Mouse (Mus musculus) spleen, adult 18-20 months (tissue): ENCODE data around the gene Slc6a17.

Experiments
- DNase-seq, 2 experiments: peaks; one replicate each; pipeline ENCODE4 v3.0.0; 2022; ENCODE audit warnings: mixed read lengths in 2 of 2

The Slc6a17 gene

GRCm38 (mm10) chr3:107520931-107521330, 3.1 kb upstream of the Slc6a17 start:
- no peak for DNase-seq

- DNase-seq: no peak
Observed at GRCm38 (mm10) chr3:107516776-107517630, 815 bp downstream of the Slc6a17 start.

GRCm38 (mm10) chr3:107515989-107516388, 1.8 kb downstream of the Slc6a17 start:
- no peak for DNase-seq

GRCm38 (mm10) chr3:107511416-107511815, 6.4 kb downstream of the Slc6a17 start:
- DNase-seq: no peak

GRCm38 (mm10) chr3:107508696-107509095, 9.1 kb downstream of the Slc6a17 start:
- DNase-seq: no peak

- no peak for DNase-seq
Observed at GRCm38 (mm10) chr3:107507966-107508365, 9.9 kb downstream of the Slc6a17 start.

- no peak for DNase-seq
Observed at GRCm38 (mm10) chr3:107506531-107506930, 11.3 kb downstream of the Slc6a17 start.

- no peak for DNase-seq
Observed at GRCm38 (mm10) chr3:107505464-107506367, 12.1 kb downstream of the Slc6a17 start.

- no peak for DNase-seq
Observed at GRCm38 (mm10) chr3:107504542-107504941, 13.3 kb downstream of the Slc6a17 start.

GRCm38 (mm10) chr3:107503716-107504115, 14.1 kb downstream of the Slc6a17 start:
- DNase-seq: no peak

- DNase-seq: no peak
Observed at GRCm38 (mm10) chr3:107501702-107502151, 16.1 kb downstream of the Slc6a17 start.

GRCm38 (mm10) chr3:107500301-107500700, 17.5 kb downstream of the Slc6a17 start:
- no peak for DNase-seq

GRCm38 (mm10) chr3:107496086-107496850, 21.6 kb downstream of the Slc6a17 start:
- no peak for DNase-seq

GRCm38 (mm10) chr3:107495524-107495923, 22.3 kb downstream of the Slc6a17 start:
- no peak for DNase-seq

GRCm38 (mm10) chr3:107491459-107491858, 26.4 kb downstream of the Slc6a17 start:
- no peak for DNase-seq

- no peak for DNase-seq
Observed at GRCm38 (mm10) chr3:107488637-107489036, 29.2 kb downstream of the Slc6a17 start.

GRCm38 (mm10) chr3:107483290-107483689, 34.5 kb downstream of the Slc6a17 start:
- no peak for DNase-seq

- no peak for DNase-seq
Observed at GRCm38 (mm10) chr3:107480660-107481059, 37.2 kb downstream of the Slc6a17 start.

- DNase-seq: peak in 1 of 2 experiments; percentile 12
Observed at GRCm38 (mm10) chr3:107472198-107472597, 45.6 kb downstream of the Slc6a17 start.

GRCm38 (mm10) chr3:107469059-107469458, 48.8 kb downstream of the Slc6a17 start:
- DNase-seq: no peak

- no peak for DNase-seq
Observed at GRCm38 (mm10) chr3:107468106-107468505, 49.7 kb downstream of the Slc6a17 start.

- peak in 1 of 2 experiments; percentile 63 for DNase-seq
Observed at GRCm38 (mm10) chr3:107466577-107466976, 51.2 kb downstream of the Slc6a17 start.

GRCm38 (mm10) chr3:107462160-107462559, 55.7 kb downstream of the Slc6a17 start:
- DNase-seq: peak in 1 of 2 experiments; percentile 61
